Mouse (Mus musculus) heart, embryonic 14.5 days (tissue): ENCODE results near the gene Inava. TPM values are rescaled to one million over a fixed set of nuclear protein-coding genes. Genes with fewer than 3 reads are reported as not detected.

Experiments
- ATAC-seq: fragments of 200-750 bp; cut with Nextera tagmentation; 2 replicates; pipeline ENCODE4 v1.8.0; 2017; ENCODE audit warnings: low read depth, moderate TSS enrichment; ENCODE audit not compliant: insufficient number of reproducible peaks, insufficient read depth, low FRiP score
- H3K27ac ChIP-seq, 2 experiments: fragments of 200-500 bp in 1 of 2; fragments of 300-500 bp in 1 of 2; sonication (generic) in 1 of 2; replicated peaks in 1 of 2; 2 replicates each; pipeline ENCODE4 v1.5.1; 2012 to 2014; ENCODE audit warnings: low read depth in 2 of 2, low read length in 2 of 2, control low read depth in 1 of 2, mild to moderate bottlenecking in 1 of 2, mixed read lengths in 1 of 2; ENCODE audit not compliant: control insufficient read depth in 1 of 2, insufficient read depth in 1 of 2
- H3K27me3 ChIP-seq: fragments of 300-500 bp; sonication (generic); 2 replicates; pipeline ENCODE4 v1.6.1; 2014; ENCODE audit warnings: mild to moderate bottlenecking, low read length, control low read depth; ENCODE audit not compliant: control insufficient read depth, insufficient read depth
- H3K36me3 ChIP-seq: fragments of 300-500 bp; sonication (generic); 2 replicates; pipeline ENCODE4 v1.6.1; 2014; ENCODE audit warnings: mild to moderate bottlenecking, control low read depth, low read length, mixed read lengths; ENCODE audit not compliant: control insufficient read depth, insufficient read depth
- H3K4me1 ChIP-seq, 2 experiments: fragments of 200-500 bp in 1 of 2; fragments of 300-500 bp in 1 of 2; sonication (generic) in 1 of 2; 2 replicates each; pipeline ENCODE4 v1.6.1; 2012 to 2014; ENCODE audit warnings: low read length in 2 of 2, control low read depth in 1 of 2, mixed read lengths in 1 of 2; ENCODE audit not compliant: control insufficient read depth in 2 of 2, insufficient read depth in 2 of 2
- H3K4me2 ChIP-seq: fragments of 300-500 bp; sonication (generic); 2 replicates; pipeline ENCODE4 v1.6.1; 2014; ENCODE audit warnings: mild to moderate bottlenecking, low read length
- H3K4me3 ChIP-seq, 2 experiments: fragments of 200-500 bp in 1 of 2; fragments of 300-500 bp in 1 of 2; sonication (generic) in 1 of 2; 2 replicates each; pipeline ENCODE4 v1.5.1; 2012 to 2014; ENCODE audit warnings: low read length in 2 of 2, mild to moderate bottlenecking in 2 of 2, control low read depth in 1 of 2, low read depth in 1 of 2, moderate library complexity in 1 of 2; ENCODE audit not compliant: control insufficient read depth in 1 of 2, insufficient read depth in 1 of 2
- H3K9ac ChIP-seq: fragments of 300-500 bp; sonication (generic); 2 replicates; pipeline ENCODE4 v1.6.1; 2014; ENCODE audit warnings: mild to moderate bottlenecking, low read length
- H3K9me3 ChIP-seq: fragments of 300-500 bp; sonication (generic); 2 replicates; pipeline ENCODE4 v1.6.1; 2016; ENCODE audit warnings: low read length, control low read depth; ENCODE audit not compliant: control insufficient read depth
- WGBS: fragments of 180-500 bp; shearing (Covaris S2); extraction: QIAGEN DNeasy Blood & Tissue Kit; methylation state at CpG from one replicate; pipeline ENCODE4 v1.1.7; 2014; 5-methylcytosine and 5-hydroxymethylcytosine counted together
- polyA plus RNA-seq: library from polyadenylated mRNA; unstranded; fragments of >200 nt; fragmentation: Nextera tagmentation; extraction: Ambion mirVana; gene quantifications from 2 replicates; pipeline ENCODE4 v1.2.1, GENCODE M21; 2014

The Inava gene
- polyA plus RNA-seq, 1 experiment from 2014 or later: 0.30 TPM

- H3K27ac ChIP-seq: no peak overlapping the region
- no peaks in the 10 kb centered on the region for H3K9me3 ChIP-seq
- no peaks in the 10 kb centered on the region for H3K4me1 ChIP-seq
- 73% methylated on average over 5 of the region's 5 CpGs for WGBS
- H3K27me3 ChIP-seq: no peaks in the 10 kb centered on the region
- no peak overlapping the region for H3K9ac ChIP-seq
- no peak overlapping the region for H3K4me3 ChIP-seq
- no peak overlapping the region for H3K4me2 ChIP-seq
- H3K36me3 ChIP-seq: no peaks in the 10 kb centered on the region
- no peak for ATAC-seq
Measured at GRCm38 (mm10) chr1:136244469-136244868, 10.4 kb upstream of the Inava start.

DNA sequence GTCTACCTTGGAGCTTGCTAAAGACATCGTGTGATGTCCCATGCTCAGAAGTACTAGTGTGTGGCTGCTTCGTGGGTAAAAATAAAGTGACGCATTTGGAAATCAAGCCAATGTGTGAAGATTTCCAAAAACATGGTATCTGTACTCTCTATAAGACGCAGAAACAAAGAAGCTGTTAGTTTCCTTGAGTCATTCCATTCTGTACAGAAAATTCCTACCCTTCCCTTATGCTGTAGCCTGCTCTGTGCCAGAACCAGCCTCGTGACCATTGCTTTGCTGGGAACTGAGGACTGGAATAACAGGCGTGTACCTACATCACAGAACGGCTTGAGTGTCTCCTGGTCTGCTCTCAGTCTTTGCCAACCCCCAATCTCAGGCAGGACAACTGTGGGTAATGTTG, 7.7 kb upstream of the Inava start:
- H3K4me2 ChIP-seq: no peak overlapping the region
- H3K4me3 ChIP-seq: no peak overlapping the region
- H3K4me1 ChIP-seq: no peaks in the 10 kb centered on the region
- no peaks in the 10 kb centered on the region for H3K27me3 ChIP-seq
- 81% methylated on average over 7 of the region's 7 CpGs for WGBS
- no peaks in the 10 kb centered on the region for H3K9me3 ChIP-seq
- H3K27ac ChIP-seq: no peak overlapping the region
- H3K9ac ChIP-seq: no peak overlapping the region
- no peaks in the 10 kb centered on the region for H3K36me3 ChIP-seq
- ATAC-seq: no peak

GRCm38 (mm10) chr1:136238495-136238894, 4.4 kb upstream of the Inava start:
- Histone ChIP-seq H3K36me3 (no peaks in the 10 kb centered on the region), H3K4me3 (no peak overlapping the region), H3K4me1 (peaks cover 0 to 10% of the 10 kb centered on the region in 2 experiments; a peak in 2 of 4 replicates), H3K4me2 (no peak overlapping the region), H3K9ac (no peak overlapping the region), H3K27ac (no peak overlapping the region), H3K9me3 (no peaks in the 10 kb centered on the region), H3K27me3 (peaks cover 17% of the 10 kb centered on the region; the same call in 1 of the 2 replicates)
- ATAC-seq: no peak
- WGBS: 80% methylated on average over 4 of the region's 4 CpGs

- peak overlapping the region; percentile 51 for H3K9ac ChIP-seq
- peak overlapping the region; percentile 53 to 58 for H3K4me3 ChIP-seq
- no peaks in the 10 kb centered on the region for H3K36me3 ChIP-seq
- WGBS: 7% methylated on average over 9 of the region's 9 CpGs
- no peak for ATAC-seq
- peaks cover 46% of the 10 kb centered on the region for H3K27me3 ChIP-seq
- peaks cover 0 to 12% of the 10 kb centered on the region in 2 experiments; a peak in 2 of 4 replicates for H3K4me1 ChIP-seq
- H3K9me3 ChIP-seq: no peaks in the 10 kb centered on the region
- peak overlapping the region; percentile 91 for H3K4me2 ChIP-seq
- H3K27ac ChIP-seq: no peak overlapping the region
Measured at GRCm38 (mm10) chr1:136234595-136235092, 580 bp upstream of the Inava start.

GRCm38 (mm10) chr1:136232986-136233790, 876 bp downstream of the Inava start:
- Histone ChIP-seq H3K27me3 (peaks cover 54% of the 10 kb centered on the region), H3K9me3 (no peaks in the 10 kb centered on the region), H3K4me1 (peaks cover 7 to 19% of the 10 kb centered on the region in 2 experiments), H3K4me2 (peak overlapping the region; percentile 91), H3K27ac (no peak overlapping the region), H3K4me3 (peak overlapping the region; percentile 53 to 58), H3K9ac (peak overlapping the region; percentile 51; the same call in 1 of the 2 replicates), H3K36me3 (no peaks in the 10 kb centered on the region)
- no peak for ATAC-seq
- 3% methylated on average over 23 of the region's 23 CpGs for WGBS

GRCm38 (mm10) chr1:136232285-136232926, 1.7 kb downstream of the Inava start:
- ATAC-seq: no peak
- Histone ChIP-seq H3K27me3 (peaks cover 54% of the 10 kb centered on the region), H3K27ac (no peak overlapping the region), H3K9ac (no peak overlapping the region), H3K4me1 (peaks cover 12 to 27% of the 10 kb centered on the region in 2 experiments), H3K36me3 (no peaks in the 10 kb centered on the region), H3K9me3 (no peaks in the 10 kb centered on the region), H3K4me3 (no peak overlapping the region), H3K4me2 (peak overlapping the region; percentile 91; the same call in 1 of the 2 replicates)
- 14% methylated on average over 9 of the region's 9 CpGs for WGBS

- Histone ChIP-seq H3K27ac (no peak overlapping the region), H3K4me3 (no peak overlapping the region), H3K27me3 (peaks cover 54% of the 10 kb centered on the region), H3K4me1 (peaks cover 12 to 27% of the 10 kb centered on the region in 2 experiments), H3K36me3 (no peaks in the 10 kb centered on the region), H3K9me3 (no peaks in the 10 kb centered on the region), H3K9ac (no peak overlapping the region), H3K4me2 (no peak overlapping the region)
- no peak for ATAC-seq
- 10% methylated on average over 6 of the region's 6 CpGs for WGBS
Measured at GRCm38 (mm10) chr1:136231596-136231995, 2.5 kb downstream of the Inava start.
